Mouse (Mus musculus) heart, adult 11 months (tissue): ENCODE measurements around the gene Emd.
A peak's percentile ranks its signal among the peaks of the same experiment; 100 is the strongest.

Experiments
- DNase-seq: peaks from one replicate; pipeline ENCODE4 v3.0.0; 2022

The Emd gene

DNA sequence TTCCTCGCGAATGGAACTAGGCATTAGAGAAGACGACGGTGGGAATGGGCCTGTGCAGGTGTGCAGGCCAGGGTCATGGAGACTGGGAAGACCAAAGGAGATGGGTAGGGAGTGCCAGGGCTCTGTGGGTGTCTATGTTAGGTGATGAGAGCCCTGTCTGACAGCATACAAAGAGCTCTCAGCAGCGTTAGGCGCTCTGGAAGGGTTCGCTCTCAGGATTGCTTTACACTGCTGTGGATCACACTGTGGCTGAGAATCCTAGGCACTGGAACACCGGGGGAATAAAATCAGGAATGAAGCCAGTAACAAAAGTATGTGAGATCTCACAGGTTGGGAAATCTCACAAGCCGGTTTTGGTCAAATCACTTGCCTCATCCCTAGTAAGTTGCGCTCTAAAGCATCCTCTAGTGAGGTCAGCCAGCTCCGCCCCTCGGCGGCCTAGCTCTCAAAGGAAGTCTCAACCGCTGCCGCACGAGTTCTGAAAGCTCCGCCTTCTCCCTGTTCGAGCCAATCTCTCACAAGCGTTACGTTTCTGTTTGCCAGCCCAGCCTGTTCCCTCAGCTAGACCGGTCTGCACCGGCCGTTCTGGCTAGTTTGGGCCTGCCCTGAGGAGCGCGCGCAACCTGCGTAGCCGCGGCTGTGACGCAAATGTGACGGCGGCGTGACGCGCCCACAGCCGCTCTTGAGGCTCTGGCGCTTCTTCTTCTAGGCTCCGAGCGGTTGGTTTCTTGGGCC, at the start of gene Emd:
TSS of gene Emd (plus strand) at position 535 of the 735 bp plus-strand sequence.
- DNase-seq, result peak; percentile 100

DNA sequence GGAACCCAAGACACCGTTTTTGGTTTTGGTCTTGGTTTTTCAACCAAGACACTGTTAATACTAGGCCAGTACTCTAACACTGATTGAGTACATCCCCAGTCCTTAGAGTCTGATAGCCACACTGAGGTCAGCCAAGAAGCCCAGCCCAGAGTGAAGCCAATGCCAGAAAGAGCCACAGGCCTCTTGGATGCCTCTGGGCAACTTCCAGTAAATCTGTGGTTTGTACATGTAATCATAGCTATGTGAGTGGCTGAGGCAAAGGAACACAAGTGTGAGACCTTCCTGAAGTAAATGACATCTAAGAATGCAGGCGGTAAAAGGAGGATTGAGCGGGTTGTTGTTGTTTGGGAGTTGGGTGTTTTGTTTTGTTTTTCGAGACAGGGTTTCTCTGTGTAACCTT, 36.0 kb upstream of the Emd start:
- peak; percentile 85 for DNase-seq

DNA sequence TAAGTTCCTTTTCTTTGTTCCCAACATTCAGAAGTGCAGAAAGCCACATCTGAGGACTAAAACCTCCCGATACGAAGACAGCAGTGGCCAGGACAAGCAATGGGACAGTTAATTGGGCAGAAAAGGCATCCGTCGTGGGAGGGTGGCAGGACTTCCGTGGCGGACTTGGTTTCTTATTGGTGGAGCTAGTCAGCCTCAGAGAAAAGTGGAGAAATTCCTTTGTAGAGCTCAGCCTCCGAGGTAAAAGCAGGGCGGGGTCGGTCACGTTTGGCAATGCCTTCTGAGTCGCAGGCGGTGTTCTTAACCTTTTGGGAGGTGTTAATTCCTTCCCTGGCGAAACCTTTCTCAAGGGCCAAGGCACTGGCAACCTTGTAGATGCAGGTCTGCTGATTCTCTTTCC, 35.0 kb upstream of the Emd start:
- peak; percentile 88 for DNase-seq

DNA sequence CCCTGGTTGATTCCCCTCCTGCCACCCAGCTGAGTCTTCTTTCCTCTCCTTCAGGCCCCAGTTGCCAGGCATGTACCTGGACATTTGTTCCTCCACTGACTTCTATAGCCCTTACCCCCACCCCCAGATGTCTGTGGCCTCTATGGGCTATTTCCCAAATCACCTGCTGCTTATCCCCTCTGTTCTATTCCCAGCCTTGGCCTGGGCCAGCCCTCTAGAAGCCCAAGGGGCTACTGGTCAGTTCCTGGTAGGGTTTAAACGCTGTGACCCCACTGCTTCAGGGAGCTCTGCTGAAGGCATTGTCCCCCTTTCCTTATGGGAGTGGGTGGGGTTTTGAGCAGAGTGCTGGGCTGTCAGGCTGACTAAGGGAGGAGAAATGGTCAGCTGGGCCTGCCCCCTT, 34.4 kb upstream of the Emd start:
- DNase-seq, result peak; percentile 84

DNA sequence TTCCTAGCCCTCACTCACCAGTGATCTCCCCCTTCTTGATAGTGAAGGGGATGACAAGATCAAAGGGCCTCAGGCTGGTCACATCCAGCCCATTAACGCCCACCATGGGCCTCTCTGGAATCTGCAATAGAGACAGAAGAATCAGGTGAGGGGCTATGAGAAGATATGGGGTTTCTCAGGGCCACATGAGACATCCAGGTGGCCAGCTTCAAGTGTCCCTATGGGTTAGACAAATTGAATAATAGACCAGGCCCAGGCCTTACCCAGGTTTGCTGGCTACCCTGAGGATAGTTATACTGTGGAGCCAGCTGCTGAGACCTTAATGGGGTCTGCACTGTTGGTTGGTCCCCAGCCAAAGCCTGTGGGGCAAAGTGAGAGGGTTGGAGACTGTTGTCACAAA, 24.4 kb upstream of the Emd start:
- peak; percentile 80 for DNase-seq

DNA sequence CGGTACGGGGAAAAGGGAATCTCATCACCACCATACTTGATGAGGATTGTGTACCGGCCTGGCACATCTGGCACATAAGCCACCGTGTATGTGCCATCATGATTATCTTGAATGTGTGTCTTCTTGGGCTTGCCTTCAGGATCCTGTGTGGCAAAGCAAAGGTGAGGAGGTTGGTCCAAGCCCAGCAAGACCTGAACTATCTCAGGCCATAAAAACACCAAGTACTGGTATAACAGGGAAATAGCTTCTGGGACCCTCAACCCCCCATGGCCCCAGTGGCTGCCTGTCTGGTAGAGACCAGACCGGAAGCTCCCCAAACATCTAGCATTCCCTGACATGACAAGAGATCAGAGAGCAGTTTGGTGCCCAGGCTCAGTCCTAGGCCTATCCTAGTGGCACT, 21.3 kb upstream of the Emd start:
- DNase-seq, result peak; percentile 52

DNA sequence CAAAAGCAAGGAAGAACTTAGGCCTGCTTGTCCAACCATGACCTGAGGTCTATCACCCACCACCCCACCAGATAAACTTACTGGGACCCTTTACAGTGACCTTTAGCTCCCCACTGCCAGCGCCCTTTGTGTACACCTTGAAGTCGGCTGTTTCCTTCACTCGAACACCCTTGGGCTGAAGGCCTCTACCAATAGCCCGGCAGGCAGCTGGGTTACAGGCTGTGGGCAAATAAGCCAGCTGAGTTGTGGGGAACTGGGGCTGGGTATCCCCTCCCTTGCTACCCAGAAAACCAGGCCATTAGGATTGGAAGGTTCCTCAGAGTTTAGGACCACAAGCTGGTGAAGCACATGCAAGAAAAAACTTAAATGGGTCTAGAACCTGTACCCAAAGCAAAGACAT, 14.2 kb upstream of the Emd start:
- peak; percentile 70 for DNase-seq

DNA sequence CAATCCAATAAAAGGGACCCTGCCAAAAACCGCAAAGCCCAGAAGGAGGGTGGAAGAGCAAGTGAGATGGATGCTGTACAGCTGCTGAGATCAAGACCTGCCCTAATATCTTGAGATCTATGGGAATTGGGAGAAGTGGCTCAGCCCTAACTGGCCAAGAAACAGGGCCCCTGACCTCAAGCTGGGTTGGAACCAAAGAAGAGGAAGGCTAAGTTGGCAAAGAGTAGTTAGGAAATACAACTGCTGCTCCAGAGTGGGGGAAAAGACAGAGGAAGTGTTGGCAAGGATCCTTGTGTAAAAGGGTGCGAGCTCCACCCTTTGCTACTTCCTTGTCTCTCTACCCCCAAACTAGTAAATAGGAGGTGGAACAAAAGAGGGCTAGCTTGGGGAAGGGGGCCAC, 11.1 kb upstream of the Emd start:
- no peak for DNase-seq

DNA sequence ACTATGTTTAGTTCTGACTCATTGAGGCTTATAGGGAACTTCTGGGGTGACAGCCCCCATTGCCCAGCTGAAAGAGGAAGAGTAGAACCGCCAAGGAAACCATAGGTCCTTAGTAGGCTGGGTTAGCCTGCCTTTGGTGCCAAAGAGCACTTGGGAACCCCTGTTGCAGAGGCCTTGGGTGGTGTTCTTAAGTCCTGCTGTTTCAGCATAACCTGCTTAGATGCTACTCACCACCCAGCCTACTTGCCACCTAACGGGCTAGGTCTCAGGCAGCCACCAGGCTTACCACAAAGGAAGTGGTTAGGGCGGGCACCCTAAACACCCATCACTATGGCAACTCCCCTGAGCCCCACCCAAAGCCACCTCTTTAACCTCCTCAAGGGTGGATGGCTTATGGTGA, 10.7 kb upstream of the Emd start:
- peak; percentile 97 for DNase-seq

DNA sequence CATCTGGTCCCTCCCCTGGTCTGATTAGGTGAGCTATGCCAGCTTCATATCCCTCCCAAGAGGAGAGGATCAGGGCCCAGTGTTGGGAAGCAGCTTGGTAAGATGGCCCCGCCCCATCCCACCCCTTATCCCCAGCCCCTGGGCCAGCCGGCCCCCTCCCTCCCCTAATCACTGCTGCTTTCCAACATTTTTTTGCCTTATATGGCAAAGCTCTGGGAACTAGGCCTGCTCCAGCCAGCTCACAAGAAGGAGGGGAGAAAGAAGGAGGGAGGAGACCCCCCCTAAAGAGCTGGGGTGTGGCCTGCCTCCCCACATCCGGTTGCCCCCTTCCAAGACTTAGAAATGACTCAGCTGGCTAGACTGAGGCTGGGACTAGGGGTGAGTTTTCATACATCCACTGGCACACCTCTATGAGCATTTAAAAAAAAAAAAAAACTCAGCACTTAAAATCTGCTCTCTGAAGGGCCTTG, 9.8 kb upstream of the Emd start:
- peak; percentile 98 for DNase-seq

DNA sequence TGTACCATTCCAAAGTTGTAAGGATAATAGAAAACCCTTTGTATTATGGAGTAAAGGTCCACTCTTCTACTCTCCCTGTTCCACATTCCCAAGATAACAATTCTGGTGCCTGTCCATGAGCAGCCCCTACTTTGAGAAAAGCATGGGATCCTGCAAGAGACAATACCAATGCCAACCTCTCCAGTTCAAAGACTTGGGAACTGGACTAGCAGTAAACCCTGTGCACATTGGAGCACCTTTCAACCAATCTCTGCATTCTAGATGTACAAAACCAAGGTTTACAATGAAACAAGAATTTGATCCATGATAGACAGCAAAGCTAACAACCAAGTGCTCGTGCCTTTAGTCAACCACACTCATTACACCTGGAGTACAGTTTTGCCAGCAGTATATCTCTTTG, 9.4 kb upstream of the Emd start:
- peak; percentile 76 for DNase-seq

DNA sequence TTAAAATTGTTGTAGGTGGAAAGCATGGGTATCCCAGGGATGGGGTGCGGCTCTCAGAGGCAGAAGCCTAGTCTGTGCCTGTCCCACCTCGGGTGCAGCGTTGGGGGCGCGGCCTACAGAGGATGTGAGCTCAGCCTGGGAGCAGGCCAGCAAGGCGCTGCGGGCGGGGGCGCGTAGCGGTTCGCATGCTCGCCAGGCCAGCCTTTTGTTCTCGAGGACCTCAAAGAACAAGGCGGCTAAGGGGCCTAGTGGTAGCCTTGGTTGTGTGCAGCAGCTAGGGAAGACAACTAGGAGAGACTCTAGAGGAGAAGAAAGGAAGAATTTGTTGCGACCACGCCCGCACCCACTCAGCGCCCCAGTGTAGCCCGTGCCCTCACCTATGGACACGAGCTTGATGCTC, 8.8 kb upstream of the Emd start:
- DNase-seq, result peak; percentile 99

DNA sequence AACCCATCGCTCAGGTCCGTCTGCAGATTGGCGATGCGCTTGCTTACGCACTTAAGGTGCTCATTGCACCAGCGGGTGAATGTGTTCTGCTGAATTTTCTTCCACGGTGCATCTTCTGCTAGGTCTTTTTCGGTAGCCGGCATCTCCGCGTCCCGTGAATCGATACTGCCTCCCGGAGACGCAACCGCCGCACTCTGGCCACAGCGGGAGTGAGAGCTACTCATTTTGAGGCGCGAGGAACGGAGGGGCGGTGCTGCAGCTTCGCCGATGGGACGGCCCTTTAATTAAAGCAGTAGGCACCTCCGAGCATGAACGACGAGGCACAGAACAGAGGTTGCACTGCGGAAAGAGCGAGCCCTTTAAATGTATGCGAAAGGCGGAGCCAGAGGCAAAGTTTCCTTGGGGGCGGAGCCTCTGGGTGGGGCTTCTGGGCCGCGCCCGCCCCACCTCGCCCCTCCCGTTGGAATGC, 8.2 kb upstream of the Emd start:
- peak; percentile 99 for DNase-seq

DNA sequence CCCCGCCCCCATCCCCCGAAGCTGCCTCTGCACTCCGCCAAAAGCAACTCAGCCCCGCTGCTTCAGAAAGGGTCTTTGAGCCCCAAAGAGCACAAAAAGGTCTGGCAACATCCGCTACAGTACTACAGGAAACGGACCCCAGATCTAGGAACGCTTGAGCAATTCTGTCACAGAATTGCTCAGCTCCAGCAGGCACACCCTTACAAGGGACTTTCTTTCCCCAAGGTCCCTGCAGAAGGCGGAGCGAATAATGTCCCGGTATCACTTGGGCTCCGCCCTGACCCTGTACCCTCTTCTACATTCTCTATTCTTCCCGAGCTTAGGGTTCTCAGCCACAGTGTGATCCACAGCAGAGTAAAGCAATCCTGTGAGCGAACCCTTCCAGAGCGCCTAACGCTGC, 7.8 kb upstream of the Emd start:
- DNase-seq, result peak; percentile 97

DNA sequence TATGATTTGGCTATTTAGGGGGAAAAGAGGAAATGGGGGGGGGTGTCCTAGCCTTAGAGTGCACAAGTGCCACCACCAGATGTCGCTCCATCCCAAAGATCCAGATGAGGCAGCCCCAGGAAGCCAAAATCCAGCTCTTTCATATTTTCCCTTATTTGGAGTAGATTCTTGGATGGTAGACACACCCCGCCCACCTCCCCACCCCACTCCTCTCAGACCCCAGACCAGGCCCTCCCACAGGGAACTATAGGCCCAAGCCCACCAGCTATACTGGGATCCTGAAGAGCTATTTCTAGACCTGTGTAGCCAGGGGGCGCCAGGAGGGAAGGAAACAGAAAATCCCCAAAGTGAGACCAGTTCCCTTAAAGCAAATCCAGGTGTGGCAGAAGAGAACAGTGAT, 5.8 kb upstream of the Emd start:
- DNase-seq, result peak; percentile 96

DNA sequence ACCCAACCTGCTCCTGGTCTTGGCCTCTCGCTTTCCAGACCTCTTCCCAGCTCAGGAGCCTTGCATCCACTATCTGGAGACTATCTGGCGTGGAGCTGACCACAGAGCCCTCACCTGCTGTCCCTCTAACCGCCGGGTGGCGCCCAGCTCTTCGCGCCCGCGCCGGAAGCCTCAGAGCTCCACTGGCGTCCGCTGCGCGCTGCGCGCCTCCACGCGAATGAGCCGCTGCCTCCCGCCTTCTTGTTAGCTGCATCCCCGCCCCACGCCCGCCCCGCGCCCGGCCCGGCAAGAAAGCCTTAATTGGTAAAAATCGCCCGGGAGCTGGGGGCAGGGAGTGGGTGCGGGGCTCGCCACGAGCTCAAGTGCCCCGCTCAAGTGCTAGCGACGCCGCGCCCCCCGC, 4.9 kb upstream of the Emd start, which contains the start of gene Flna:
TSS of gene Flna (minus strand) at position 206 of the 400 bp plus-strand sequence.
- peak; percentile 97 for DNase-seq

DNA sequence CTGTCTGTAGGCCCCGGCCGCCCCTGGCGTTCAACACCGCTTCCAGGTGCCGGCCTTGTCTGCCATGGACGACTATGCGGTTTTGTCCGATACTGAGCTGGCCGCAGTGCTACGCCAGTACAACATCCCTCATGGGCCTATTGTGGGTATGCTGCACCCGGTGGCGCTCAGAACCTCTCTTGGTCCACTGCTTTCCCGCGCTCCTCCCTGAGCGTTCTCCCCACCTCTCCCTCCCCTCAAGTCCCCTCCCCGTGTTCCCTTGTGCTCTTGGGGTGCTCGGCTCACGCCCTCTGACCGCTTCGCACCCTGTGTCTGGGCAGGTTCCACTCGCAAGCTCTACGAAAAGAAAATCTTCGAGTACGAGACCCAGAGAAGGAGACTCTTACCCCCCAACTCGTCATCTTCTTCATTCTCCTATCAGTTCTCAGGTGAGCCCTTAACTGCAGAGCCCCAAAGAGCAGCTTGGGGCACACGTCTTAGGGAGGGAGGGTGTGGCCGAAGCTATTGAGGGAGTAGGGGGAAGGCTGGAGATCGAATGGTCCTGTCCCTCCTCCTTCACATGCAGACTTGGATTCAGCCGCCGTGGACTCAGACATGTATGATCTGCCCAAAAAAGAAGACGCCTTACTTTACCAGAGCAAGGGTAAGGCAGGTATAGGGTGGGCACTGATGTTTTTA, 540 bp downstream of the Emd start:
- peak; percentile 92 for DNase-seq

DNA sequence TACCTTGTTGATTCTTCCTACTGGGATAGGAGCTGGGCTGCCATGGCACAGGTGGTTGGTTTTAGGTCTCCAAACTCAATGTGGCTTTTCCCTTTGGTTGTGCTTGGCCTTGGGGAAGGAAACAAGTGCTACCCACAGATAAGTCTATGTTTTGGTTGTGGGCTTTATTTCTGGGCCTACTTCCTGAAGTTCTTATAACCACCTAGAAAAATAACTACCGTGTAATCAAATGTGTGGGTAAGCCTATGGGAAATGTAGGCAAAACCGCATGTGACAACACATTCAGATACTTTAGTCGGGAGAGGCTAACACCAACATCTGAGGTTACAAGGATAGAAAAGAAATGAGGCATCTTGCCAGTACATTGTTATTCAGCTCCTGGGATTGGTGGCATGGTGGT, 3.3 kb downstream of the Emd start:
- DNase-seq, result no peak

DNA sequence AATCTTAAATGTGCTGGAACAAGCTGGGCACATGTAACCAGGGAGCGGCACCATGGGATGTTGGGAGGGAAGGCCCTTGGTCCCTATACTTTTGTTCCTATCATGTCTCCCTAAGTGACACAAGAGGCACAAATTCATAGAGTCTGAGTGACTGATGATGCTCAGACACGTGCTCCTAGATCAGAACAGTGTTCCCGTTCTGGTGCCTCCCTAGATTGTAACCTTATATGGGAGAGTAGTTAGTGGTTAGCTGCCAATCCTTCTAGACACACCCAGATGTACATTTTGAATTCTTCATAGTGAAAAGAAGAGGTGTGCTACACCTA, 15.2 kb downstream of the Emd start:
- DNase-seq, result no peak

DNA sequence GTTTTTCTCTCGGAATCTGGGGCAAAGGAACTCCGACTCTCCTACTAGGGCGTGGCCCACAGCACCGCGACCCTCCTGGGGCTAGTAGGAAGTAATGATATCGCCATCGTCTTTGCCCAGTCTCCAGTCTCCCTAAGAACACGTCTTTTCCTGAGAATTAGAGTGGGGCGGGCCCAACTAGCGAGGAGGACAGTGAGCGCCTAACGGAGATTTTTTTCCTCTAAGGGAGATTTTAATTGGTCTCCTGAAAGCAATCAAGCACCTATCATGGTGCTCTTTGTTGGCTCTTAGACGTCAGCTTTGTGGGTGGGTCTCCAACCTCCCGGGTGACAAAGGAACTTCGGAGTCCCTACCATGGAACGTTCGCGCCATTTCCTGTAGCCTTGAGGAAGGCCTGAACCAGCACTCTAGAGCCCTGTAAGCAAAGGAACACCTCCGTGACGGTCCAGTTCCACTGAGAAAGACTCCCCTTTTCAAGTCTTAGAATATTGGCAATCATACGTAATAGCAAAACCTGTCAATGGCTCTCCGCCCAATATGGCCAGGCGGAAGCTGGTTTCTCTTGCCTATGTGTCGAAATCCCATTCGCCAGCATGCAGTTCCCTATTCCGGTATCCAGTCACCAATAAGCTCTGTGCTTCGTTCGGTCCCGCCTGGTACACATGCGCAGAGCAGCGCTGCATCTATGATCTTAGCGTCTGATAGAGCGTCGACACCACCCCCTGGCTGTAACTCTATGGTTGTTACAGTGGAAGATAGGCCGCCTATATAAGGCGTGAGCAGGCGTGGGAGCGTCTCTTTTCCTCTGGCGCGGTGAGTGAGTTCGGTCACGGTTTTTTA, 15.8 kb downstream of the Emd start, which contains the start of gene Rpl10:
TSS of gene Rpl10 (plus strand) at position 751 of the 840 bp plus-strand sequence.
- peak; percentile 100 for DNase-seq

DNA sequence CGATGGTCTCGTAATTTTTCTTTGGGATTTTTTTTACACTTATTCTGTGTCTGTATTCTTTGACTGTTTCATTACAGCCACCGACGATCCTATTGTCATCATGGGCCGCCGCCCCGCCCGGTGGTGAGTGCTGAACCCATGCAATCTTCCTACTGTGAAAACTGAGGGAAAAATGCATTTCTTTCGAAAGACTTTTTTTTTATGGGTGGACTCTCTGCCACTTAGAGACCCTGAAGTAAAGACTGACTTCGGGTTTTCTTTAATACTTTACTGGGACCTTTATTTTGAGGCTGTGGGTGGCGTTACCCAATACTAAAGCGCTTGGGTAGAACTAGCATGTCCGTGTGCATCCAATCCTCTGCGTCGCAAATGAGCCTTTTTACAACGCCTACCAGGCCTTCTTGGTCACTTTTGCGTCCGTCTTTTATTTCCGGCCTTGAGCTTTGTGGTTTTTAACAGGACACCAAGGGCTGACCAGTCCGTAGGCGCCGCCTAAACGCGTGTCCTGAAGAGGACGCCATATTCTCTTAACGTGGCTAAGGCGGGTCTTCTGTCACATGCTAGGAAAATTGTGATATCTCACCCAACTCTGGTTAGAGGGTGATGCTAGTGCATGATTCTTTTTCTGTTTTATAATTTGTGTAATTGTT, 16.5 kb downstream of the Emd start:
- peak; percentile 94 for DNase-seq

DNA sequence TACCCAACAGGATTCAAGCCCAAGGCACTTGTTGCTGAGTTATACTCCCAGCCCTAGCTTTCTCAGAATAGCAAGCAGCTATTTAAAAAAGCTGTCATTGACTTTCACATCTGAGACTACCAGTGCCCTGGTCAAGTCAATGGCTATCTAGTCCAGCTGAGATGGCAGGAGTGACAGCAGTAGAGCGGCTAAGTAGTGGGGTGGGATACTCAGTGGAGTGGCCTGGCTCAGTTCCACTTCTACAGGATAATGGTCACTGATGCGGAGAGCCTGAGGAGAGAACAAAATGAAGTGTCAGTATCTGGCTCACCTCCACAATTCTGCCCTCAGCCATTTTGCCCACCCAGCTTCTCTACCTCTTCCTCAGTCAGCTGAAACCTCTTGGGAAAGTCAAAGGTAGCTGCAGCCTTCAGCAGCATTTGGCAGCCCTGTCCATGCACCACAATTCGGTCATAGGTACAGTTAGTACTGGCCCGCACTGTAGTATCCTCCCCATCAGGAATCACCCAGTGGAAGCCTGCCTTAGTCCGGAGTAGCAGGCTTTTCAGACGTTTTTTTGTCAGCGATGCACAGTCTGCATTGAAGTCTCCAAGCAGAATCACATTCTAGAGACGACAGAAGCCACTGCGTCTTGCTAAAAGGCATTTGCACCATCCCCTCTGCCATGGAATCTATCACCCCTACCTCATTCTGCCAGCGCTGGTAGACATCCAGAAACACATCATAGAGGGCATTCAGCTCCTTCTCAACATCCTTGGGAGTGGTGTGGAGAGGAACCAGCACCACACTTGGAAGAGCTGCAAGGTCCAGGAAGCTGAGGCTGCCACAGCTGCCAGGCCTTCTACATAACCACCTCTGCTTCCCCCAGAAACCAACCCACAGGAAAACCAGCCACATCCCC, 19.2 kb downstream of the Emd start:
- DNase-seq, result peak; percentile 81
